Mouse (Mus musculus) embryonic facial prominence, embryonic 15.5 days (tissue): ENCODE results near the gene Usp9y. TPM values are rescaled to one million over a fixed set of nuclear protein-coding genes. Genes with fewer than 3 reads are reported as not detected.

Experiments used
- ATAC-seq: fragments of 200-750 bp; cut with Nextera tagmentation; 2 replicates; pipeline ENCODE4 v1.8.0; 2017; ENCODE audit warnings: low read depth, moderate TSS enrichment; ENCODE audit not compliant: insufficient number of reproducible peaks, low FRiP score, low TSS enrichment
- H3K27ac ChIP-seq: fragments of 300-500 bp; sonication (generic); replicated peaks from 2 replicates; pipeline ENCODE4 v1.5.1; 2015; ENCODE audit warnings: mild to moderate bottlenecking, inconsistent platforms
- H3K27me3 ChIP-seq: fragments of 300-500 bp; sonication (generic); 2 replicates; pipeline ENCODE4 v1.6.1; 2015; ENCODE audit warnings: inconsistent platforms
- H3K36me3 ChIP-seq: fragments of 300-500 bp; sonication (generic); 2 replicates; pipeline ENCODE4 v1.6.1; 2015; ENCODE audit warnings: mild to moderate bottlenecking, inconsistent platforms
- H3K4me1 ChIP-seq: fragments of 300-500 bp; sonication (generic); 2 replicates; pipeline ENCODE4 v1.6.1; 2015; ENCODE audit warnings: inconsistent platforms
- H3K4me2 ChIP-seq: fragments of 300-500 bp; sonication (generic); replicated peaks from 2 replicates; pipeline ENCODE4 v1.6.1; 2015; ENCODE audit warnings: mild to moderate bottlenecking, inconsistent platforms
- H3K4me3 ChIP-seq: fragments of 300-500 bp; sonication (generic); replicated peaks from 2 replicates; pipeline ENCODE4 v1.5.1; 2015; ENCODE audit warnings: mild to moderate bottlenecking, inconsistent platforms
- H3K9ac ChIP-seq: fragments of 300-500 bp; sonication (generic); 2 replicates; pipeline ENCODE4 v1.6.1; 2015; ENCODE audit warnings: inconsistent platforms
- H3K9me3 ChIP-seq: fragments of 300-500 bp; sonication (generic); replicated peaks from 2 replicates; pipeline ENCODE4 v1.6.1; 2016; ENCODE audit warnings: inconsistent platforms
- WGBS: fragments of 180-500 bp; shearing (Covaris S2); methylation state at CpG from one replicate; pipeline ENCODE4 v1.1.7; 2015; 5-methylcytosine and 5-hydroxymethylcytosine counted together
- polyA plus RNA-seq: library from polyadenylated mRNA; unstranded; fragments of >200 nt; fragmentation: Nextera tagmentation; extraction: Ambion mirVana; gene quantifications from 2 replicates; pipeline ENCODE4 v1.2.1, GENCODE M21; 2015

The Usp9y gene
- not detected in 2 replicates for polyA plus RNA-seq

- H3K9me3 ChIP-seq, result no peaks in the 10 kb centered on the region
- no peak within 1 kb of the TSS for H3K27ac ChIP-seq
- no peaks in the 10 kb centered on the region for H3K36me3 ChIP-seq
- WGBS, result 86% methylated on average over 13 of the region's 13 CpGs
- no peaks in the 10 kb centered on the region for H3K27me3 ChIP-seq
- no peak within 1 kb of the TSS for H3K4me3 ChIP-seq
- no peak within 1 kb of the TSS for H3K4me2 ChIP-seq
- H3K4me1 ChIP-seq, result no peaks in the 10 kb centered on the region
- ATAC-seq, result no peak
- H3K9ac ChIP-seq, result no peak within 1 kb of the TSS
Observed at GRCm38 (mm10) chrY:1459682-1460081, at the start of gene Usp9y. Gene Usp9y, minus strand, starts transcription at chrY:1459782.

- H3K9me3 ChIP-seq, result no peaks in the 10 kb centered on the region
- H3K4me1 ChIP-seq, result no peaks in the 10 kb centered on the region
- no peak overlapping the region for H3K27ac ChIP-seq
- H3K9ac ChIP-seq, result no peak overlapping the region
- no peak overlapping the region for H3K4me3 ChIP-seq
- H3K36me3 ChIP-seq, result no peaks in the 10 kb centered on the region
- no peak overlapping the region for H3K4me2 ChIP-seq
- no peaks in the 10 kb centered on the region for H3K27me3 ChIP-seq
- no peak for ATAC-seq
Observed at GRCm38 (mm10) chrY:1293708-1294107, 165.9 kb downstream of the Usp9y start.

GRCm38 (mm10) chrY:1286171-1286795, 173.3 kb downstream of the Usp9y start, which contains the start of gene Ddx3y:
Gene Ddx3y, minus strand, starts transcription at chrY:1286629.
- WGBS, result 8% methylated on average over 31 of the region's 31 CpGs
- Histone ChIP-seq H3K27ac (peak within 1 kb of the TSS; percentile 85), H3K4me1 (no peaks in the 10 kb centered on the region), H3K9ac (0 out of 2 replicates have a peak within 1 kb of the TSS, but pooled peaks have one; percentile 15), H3K4me3 (peak within 1 kb of the TSS; percentile 44), H3K36me3 (no peaks in the 10 kb centered on the region), H3K9me3 (no peaks in the 10 kb centered on the region), H3K27me3 (no peaks in the 10 kb centered on the region), H3K4me2 (0 out of 2 replicates have a peak within 1 kb of the TSS, but pooled peaks have one; percentile 19)
- ATAC-seq, result peak; percentile 80; the same call in 1 of the 2 replicates

- Histone ChIP-seq H3K9ac (0 out of 2 replicates have a peak overlapping the region, but pooled peaks have one; percentile 15), H3K9me3 (no peaks in the 10 kb centered on the region), H3K4me2 (0 out of 2 replicates have a peak overlapping the region, but pooled peaks have one; percentile 19), H3K4me1 (no peaks in the 10 kb centered on the region), H3K4me3 (peak overlapping the region; percentile 44), H3K36me3 (no peaks in the 10 kb centered on the region), H3K27me3 (no peaks in the 10 kb centered on the region), H3K27ac (peak overlapping the region; percentile 85)
- ATAC-seq, result no peak
- 2% methylated on average over 12 of the region's 12 CpGs for WGBS
Observed at GRCm38 (mm10) chrY:1285735-1286134, 173.8 kb downstream of the Usp9y start.

Other genes starting within 250 kb of the Usp9y start
- 10.2 and 11.0 TPM in 2 replicates for gene Uty, start 214.0 kb downstream of the Usp9y start, polyA plus RNA-seq
- gene Ddx3y, start 173.2 kb downstream of the Usp9y start, polyA plus RNA-seq, result 23.8 and 27.0 TPM in 2 replicates